Mouse (Mus musculus) erythroblast, embryonic 14.5 days (primary cell): ENCODE data around the gene Map4k4.

Source experiments
- GATA1 ChIP-seq: IDR thresholded peaks from 2 replicates; pipeline ENCODE4 v1.6.1; 2012; ENCODE audit warnings: low read length, inconsistent platforms, mixed read lengths
- TAL1 ChIP-seq: IDR thresholded peaks from 3 replicates; pipeline ENCODE4 v1.6.1; 2012; ENCODE audit warnings: low read length, inconsistent platforms, mixed read lengths

- TF ChIP-seq GATA1 (no peak), TAL1 (no peak)
Observed at GRCm38 (mm10) chr1:40045686-40046085, 145.0 kb downstream of the Map4k4 start.
